Mouse (Mus musculus): ENCODE data around the gene B3glct.

DNA sequence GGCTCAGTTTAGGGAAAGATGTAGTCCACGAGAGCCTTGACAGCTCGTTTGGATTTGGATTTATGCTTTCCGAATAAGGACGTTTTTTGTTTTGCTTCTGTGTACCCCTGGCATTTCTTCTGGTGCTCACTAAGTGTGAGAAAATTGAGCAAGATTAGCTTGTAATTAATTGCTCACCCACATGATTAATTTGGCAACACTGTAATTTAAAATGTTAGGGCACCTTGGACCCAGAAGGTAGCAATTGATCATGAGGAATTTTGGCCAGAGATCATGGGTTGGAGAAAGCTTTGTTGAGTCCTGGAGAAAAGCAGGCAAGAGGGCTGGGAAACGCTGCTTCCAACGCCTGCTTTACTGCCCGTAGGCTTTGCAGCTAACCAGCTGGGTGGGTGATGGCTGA, 1.9 kb downstream of the B3glct start:
- TF ChIP-seq POLR2A (IDR thresholded peaks at IDR 0.05; ENCODE audit: borderline replicate concordance, control insufficient read depth, low read depth, low read length) (no peak), CTCF (IDR thresholded peaks at IDR 0.05; ENCODE audit: control insufficient read depth, insufficient read depth, low read length) (no peak)

Data from bone marrow, adult 2 months (tissue).